Mouse (Mus musculus) thymus, adult 18-20 months (tissue): ENCODE measurements at regions not wholly inside any gene's neighbourhood (a gene's known extent, or its start where the extent isn't known, plus 50 kb on each side); places are given as distances from the start of the nearest gene placed in this dataset.
"Not testable (repeated sequence)": the region's sequence is repeated elsewhere in the genome, so short reads cannot be mapped to it uniquely, and the experiment has no call there.

Experiments
- DNase-seq, 2 experiments: peaks; one replicate each; pipeline ENCODE4 v3.0.0; 2022; ENCODE audit warnings: mixed read lengths in 2 of 2

- DNase-seq = no peak
Observed at GRCm38 (mm10) chr13:97412151-97412550, 171.2 kb downstream of the Enc1 start.

GRCm38 (mm10) chr13:97410550-97411201, 169.8 kb downstream of the Enc1 start:
- DNase-seq = no peak

GRCm38 (mm10) chr13:97409891-97410525, 169.1 kb downstream of the Enc1 start:
- DNase-seq = no peak

- no peak for DNase-seq
Observed at GRCm38 (mm10) chr13:97409291-97409780, 168.4 kb downstream of the Enc1 start.

- DNase-seq = no peak
Observed at GRCm38 (mm10) chr13:97408414-97409290, 167.7 kb downstream of the Enc1 start.

- DNase-seq = no peak
Observed at GRCm38 (mm10) chr13:97407773-97408172, 166.9 kb downstream of the Enc1 start.

- DNase-seq = peak in 1 of 2 experiments; percentile 4
Observed at GRCm38 (mm10) chr13:97406678-97407077, 165.8 kb downstream of the Enc1 start.

GRCm38 (mm10) chr13:97402164-97402761, 161.4 kb downstream of the Enc1 start:
- no peak for DNase-seq

- no peak for DNase-seq
Observed at GRCm38 (mm10) chr13:97401620-97402019, 160.7 kb downstream of the Enc1 start.

- DNase-seq = no peak
Observed at GRCm38 (mm10) chr13:97398041-97398440, 157.1 kb downstream of the Enc1 start.

GRCm38 (mm10) chr13:97396899-97397640, 156.2 kb downstream of the Enc1 start:
- DNase-seq = no peak

- not testable (repeated sequence) for DNase-seq
Observed at GRCm38 (mm10) chr13:97396286-97396685, 155.4 kb downstream of the Enc1 start.

- DNase-seq = no peak
Observed at GRCm38 (mm10) chr13:97394756-97395454, 154.0 kb downstream of the Enc1 start.

- DNase-seq = no peak
Observed at GRCm38 (mm10) chr13:97394071-97394470, 153.2 kb downstream of the Enc1 start.

GRCm38 (mm10) chr13:97393456-97393855, 152.6 kb downstream of the Enc1 start:
- DNase-seq = no peak

- DNase-seq = no peak
Observed at GRCm38 (mm10) chr13:97390449-97390930, 149.6 kb downstream of the Enc1 start.

- DNase-seq = no peak
Observed at GRCm38 (mm10) chr13:97388851-97389479, 148.1 kb downstream of the Enc1 start.

- no peak for DNase-seq
Observed at GRCm38 (mm10) chr13:97386511-97386910, 145.6 kb downstream of the Enc1 start.

GRCm38 (mm10) chr13:97385531-97385930, 144.6 kb downstream of the Enc1 start:
- DNase-seq = no peak

- no peak for DNase-seq
Observed at GRCm38 (mm10) chr13:97384091-97384777, 143.3 kb downstream of the Enc1 start.
